Mouse (Mus musculus) lung, postnatal 36 days (tissue): ENCODE results near the gene Ndufa11.

ENCODE experiments used
- DNase-seq: peaks from one replicate; pipeline ENCODE4 v3.0.0; 2022; ENCODE audit warnings: mixed read lengths

The Ndufa11 gene

DNA sequence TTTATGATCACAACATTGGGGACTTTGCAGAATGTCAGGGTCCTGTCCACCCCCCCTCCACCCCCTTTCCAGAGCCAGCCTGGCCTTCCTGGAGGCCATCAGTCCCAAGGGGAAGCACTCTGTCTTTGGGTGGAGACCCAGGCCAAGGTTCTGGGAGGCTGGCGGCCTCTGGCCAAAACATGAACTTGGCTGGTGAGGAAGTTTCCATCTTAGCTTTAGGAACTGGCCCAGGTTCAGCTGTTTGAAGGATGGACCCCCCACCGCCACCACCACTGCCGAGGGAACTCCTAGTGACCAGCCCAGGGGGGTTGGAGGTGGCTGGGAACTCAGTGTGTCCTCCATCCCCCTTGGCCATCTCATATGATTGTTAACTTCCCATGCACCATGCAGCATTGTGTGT lies 43.5 kb downstream of the Ndufa11 start:
- no peak for DNase-seq

DNA sequence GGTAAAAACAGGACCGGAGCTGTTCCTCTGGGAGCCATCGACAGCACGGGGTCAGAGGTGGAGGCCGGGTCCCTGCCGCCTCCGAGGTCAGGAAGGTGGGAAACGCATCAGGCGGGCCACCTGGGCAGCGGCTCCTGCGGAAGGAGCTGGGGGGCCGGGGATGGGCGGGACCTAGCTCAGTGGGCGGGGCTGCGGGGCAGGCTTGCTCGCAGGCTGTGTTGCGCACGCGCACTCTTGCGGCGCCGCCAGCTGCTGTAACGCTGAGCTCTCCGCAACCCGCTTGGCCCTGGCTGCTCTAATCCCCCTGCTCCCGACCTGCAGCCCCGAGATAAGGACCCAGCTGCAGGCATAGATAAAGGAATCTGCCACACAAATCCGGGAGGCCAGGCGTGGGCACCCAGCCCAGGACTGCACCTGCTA lies 44.4 kb downstream of the Ndufa11 start:
- DNase-seq: peak; percentile 87

DNA sequence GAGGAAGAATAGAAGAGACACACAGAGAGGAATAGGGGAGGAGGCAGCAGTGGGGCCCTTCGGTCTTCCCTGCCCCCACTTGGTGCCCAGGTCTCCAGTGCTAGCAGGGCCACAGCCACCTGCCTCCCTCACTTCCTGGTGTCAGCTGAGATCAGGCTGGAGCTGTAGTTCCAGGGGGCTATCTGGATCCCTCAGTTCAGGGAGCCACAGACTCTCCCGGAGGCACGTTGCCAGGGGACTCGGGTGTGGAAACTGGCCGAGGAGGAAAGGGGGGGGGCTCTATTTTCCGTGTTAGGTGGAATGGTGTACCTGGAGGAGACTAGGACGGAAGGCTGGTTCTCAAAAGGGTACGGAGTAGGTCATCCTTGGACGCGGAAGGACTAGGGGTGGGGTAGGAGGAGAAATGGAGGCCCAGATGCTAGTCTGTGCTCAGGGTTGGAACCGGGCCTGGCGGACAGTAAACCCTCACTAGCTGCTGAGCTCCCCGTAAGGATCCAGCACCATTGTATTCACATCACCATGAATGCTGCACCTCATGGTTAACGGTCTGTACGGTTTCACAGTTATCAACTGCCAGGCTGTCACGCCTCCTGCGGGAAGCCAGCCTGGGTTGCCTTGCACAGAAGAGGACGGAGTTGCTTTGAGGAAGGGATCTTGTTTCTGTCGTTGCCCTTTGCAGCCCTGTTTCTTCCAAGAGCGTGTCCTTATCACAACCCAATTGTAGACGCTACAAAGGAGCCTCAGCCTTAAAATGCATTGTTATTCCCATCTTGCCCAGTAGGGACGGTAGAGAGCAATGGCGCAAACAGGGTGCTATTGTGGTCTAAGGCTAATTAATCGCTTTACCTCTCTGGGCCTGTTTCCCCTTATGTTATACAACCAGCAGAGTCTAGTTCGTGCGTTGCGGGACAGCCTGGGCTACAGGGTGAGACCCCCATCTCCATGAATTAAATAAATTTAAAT lies 45.5 kb downstream of the Ndufa11 start:
- peak; percentile 83 for DNase-seq

DNA sequence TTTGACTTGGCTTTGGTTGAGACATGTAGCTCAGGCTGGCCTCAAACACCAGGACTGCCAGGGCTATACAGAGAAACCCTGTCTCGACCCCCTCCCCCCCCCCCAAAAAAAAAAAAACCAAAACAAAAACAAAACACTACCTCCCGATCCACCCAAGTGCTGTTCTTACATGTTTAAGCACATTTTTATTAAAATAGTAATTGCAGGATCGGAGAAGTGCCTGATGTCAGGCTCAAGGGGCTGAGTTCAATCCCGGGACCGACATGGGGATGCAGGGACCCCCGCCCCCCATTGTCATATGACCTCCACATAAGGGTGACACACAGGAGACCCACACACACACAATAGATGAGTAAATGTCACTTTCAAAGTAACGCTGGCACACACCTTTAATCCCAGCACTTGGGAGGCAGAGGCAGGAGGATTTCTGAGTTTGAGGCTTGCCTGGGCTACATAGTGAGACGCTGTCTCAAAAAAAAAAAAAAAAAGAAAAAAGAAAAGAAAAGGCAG lies 46.2 kb downstream of the Ndufa11 start:
- DNase-seq: no peak

DNA sequence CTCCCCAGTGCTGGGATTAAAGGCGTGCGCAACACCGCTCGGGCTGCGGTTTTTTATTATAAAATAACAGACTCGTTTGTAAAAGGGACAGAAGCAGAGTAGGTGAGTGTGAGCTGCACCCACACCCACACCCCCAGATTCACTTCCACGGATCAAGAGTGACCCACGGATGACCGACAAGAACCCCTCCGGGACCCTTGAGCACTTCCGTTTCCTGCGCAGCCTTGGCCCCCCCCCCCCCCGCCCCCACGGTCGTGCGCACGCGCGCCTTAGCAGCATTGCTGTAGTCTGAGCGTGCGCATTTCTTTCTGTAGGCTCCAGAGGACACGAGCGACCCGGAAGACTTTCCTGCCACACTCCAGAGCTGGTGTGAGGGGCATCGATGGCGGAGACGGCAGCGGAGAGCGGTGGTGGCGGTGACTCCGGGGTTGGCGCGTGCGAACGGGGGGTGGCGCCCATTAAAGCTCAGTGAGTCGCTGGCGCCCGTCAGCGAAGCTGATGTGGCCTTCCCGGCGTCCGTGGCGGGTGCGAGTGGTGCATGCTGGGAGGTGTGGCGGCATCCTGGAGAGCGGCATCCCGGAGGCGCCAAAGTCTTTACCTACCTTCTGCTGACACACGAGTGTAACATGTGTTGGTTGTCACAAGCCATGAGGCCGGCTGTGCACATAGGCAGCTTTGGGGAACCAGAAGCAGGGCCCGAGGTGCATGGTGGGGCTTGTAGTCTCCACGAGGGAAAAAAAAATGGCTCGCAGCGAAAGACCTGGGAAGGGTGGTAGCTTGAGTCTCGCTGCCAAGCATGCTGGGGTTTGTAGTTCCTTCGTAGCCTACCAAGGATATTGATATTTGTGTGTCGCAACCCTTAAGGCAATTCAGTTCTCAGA lies 47.1 kb downstream of the Ndufa11 start, which contains the start of gene Dus3l:
Gene Dus3l (plus strand): TSS at position 284 of the 881 bp plus-strand sequence.
- peak; percentile 95 for DNase-seq

DNA sequence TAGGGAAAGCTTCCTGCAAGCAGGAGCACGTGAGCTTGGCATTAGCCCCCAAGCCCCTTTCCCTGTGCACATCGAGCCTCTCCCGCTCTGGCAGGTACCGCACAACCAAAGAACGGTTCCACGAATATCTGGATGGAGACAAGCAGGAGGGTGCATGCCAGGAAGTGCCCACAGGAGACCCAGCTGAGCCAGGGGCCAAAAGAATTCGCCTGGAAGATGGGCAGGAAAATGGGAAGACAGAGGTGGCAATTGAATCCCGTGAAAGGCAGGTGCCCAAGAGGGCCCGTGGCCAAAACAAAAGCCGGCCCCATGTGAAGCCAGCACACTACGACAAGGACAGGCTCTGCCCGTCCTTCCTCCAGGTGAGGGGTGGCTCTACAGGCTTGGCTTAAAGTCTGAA lies 47.9 kb downstream of the Ndufa11 start:
- DNase-seq: no peak

DNA sequence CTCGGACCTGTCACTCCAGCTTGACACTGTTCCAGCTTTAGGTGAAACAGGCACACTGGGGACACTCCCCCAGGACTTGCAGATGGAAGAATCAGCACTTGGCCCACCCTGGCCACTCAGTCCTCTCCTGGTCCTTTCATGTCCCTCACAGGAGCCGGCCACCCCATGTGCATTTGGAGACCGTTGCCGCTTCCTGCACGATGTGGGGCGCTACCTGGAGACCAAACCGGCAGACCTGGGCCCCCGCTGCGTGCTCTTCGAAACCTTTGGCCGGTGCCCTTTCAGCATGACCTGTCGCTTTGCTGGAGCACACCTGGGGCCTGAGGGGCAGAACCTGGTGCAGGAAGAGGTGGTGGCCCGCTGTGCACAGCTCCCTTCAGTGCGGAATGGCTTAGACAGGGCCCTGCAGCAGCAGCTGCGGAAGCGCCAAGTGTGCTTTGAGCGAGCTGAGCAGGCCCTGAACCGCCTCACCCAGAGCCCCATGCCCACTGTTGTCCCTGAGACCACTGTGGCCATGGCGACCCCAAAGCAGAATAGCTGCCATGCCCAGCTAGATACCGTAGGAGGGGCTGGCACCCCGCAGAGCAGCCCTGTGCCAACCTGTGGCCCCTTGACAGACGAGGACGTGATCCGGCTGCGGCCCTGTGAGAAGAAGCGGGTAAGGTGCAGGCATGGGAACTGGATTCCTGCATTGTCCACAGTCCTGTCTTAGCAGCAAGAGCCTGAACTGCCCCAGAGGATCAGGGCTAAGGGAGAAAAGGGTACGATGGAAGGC lies 49.3 kb downstream of the Ndufa11 start:
- DNase-seq: no peak

DNA sequence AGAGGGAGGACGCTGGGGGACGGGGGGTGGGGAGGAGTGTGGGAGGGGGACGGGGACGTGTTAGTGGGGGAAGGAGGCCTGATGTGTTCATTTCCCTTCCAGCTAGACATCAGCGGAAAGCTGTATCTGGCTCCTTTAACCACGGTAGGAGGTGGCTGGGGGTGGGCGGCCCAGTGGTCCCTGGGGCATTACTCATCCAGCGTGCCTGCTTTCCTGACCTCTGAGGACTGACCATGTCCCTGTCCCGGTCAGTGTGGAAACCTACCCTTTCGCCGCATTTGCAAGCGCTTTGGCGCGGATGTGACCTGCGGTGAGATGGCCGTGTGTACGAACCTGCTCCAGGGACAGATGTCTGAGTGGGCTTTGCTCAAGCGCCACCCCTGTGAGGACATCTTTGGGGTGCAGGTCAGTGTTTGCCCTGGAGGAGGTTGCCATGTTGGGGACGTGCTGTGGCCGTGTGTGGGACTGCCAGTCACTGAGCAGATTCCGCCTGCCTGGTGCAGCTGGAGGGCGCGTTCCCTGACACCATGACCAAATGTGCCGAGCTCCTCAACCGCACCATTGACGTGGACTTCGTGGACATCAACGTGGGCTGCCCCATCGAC lies 50.1 kb downstream of the Ndufa11 start:
- no peak for DNase-seq

DNA sequence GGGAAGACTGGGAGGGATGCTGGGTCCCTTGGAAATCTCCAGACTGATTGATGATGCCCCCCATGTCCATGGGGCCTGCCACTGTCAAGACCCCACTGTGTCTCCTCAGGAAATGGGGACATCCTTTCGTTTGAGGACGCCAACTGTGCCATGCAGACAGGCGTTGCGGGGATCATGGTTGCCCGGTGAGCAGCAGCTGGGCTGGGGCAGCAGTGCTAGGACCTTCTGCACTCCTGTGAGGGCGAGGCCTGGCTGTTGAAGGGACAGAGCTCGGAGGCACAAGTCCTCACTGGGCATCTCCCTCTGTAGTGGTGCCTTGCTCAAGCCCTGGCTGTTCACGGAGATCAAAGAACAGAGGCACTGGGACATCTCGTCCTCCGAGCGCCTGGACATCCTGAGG lies 51.4 kb downstream of the Ndufa11 start:
- DNase-seq: no peak

DNA sequence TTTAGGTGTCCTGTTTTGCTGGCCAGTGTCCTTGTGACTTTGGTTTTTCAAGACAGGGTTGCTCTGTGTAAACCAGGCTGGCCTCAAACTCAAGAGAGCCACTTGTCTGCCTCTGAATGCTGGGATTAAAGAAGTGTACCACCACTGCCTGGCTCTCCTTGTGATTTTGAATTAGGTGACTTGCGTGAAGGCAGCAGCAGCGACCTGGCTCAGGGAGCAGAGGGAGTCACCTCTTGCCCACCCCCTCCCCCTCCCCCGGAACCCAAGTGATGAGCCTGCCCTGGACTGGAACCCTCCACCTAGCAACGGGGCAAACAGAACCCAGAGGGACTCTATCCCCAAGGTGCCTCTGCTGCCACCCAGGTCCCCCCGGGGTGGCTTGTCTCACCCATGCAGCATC lies 52.4 kb downstream of the Ndufa11 start, which contains the start of gene Prr22:
Gene Prr22 (plus strand): TSS at position 301 of the 400 bp plus-strand sequence.
- DNase-seq: no peak
